Mouse (Mus musculus) frontal cortex, adult (tissue): ENCODE data around the gene Scnn1a.

Experiments used
- ATAC-seq: cut with Nextera tagmentation; 2 replicates; pipeline ENCODE4 v1.9.2; 2017; ENCODE audit warnings: mild to moderate bottlenecking, moderate library complexity, mixed read lengths; ENCODE audit not compliant: low TSS enrichment

Gene Scnn1a

DNA sequence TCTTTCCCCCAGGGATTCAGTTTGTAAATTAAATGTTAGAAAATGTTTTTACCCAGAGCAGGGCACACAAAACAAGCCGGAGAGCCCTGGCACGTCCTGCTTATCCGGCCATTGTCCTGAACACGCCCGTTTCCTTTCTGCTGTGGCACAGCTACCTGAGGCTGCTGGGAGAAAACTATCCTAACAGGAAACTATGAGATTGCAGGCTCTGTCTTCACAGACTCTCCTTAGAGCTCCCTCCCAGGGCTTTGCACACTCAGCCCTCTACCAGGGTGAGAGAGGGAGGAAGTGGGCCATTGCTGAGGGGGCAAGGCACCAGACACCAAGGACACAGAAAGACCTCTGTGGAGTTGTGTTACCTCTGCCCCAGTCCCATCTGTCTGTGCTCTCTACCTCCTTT, 19.8 kb downstream of the Scnn1a start:
- no peak for ATAC-seq

DNA sequence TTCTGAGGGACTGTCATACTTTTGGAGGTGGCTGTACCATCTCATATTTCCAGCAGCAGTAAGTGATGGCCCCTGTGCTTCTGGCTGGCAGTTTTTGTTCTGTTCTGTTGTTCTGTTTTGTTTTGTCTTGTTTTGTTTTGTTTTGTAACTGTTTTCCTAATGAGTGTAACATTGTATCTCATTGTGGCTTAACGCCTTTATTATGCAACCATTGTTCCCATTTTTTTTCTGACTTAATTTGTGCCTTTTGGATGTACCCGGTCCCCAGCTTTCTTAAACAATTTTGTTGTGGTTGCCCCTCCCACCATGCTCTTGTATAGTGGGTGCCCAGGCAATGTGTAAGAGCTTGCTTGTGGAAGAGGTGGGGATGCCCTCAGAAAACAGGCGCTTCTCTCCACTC, 21.7 kb downstream of the Scnn1a start:
- ATAC-seq: no peak

DNA sequence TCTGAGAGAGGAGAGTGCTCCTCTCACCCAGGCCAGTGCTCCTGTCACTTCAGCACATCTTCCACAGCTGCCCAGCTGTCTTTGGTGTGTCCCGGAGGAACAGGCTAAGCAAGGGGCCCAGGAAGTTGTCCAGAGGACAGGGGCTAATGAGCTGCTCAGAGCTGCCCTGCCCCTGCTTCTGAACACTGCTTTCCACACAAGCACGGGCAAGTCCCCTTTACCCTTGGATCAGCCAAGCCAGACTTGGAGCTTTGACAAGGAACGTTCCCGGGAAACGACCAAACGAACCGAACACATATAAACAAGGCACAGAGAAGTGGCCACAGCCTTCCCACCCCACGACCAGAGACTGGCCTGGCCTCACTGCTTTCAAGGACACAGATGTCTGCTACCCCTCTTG, 23.6 kb downstream of the Scnn1a start:
- no peak for ATAC-seq

DNA sequence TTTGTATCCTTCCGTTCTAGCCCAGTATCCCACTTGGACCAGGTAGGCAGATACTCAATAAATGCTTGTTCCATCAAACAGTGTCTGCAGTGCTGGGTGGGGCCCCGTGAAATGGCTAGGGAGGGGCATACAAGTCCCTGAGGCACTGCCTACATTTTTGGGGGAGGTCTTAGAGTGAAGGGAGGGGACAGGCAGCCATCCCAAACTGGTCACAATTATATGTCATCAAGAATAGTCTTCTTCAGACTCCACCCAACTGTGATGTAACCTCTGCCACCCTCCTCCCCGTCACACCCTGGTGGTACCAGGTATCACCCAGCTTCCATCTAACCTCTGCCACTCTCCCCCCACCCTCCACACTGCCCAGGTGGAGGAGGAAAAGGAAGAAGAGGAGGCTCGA, 24.4 kb downstream of the Scnn1a start:
- no peak for ATAC-seq

DNA sequence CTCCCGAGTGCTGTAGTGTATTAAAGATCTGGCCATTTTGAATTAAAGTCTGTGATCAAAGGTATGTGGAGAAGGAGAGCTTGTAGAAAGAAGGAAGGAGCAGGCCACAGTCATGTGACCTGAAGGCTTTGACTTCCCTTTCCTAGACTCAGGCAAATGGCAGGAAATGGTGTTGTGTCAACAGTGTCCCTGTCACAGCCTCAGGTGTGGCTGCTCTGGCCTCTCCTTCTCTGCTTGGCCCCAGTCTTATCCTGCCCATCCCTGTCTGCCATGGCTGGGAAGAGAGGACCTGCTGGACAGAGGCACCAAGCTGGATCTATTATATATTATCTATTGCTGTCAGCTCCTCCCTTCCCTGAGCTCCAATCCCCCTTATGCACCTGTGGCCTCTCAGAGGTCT, 25.2 kb downstream of the Scnn1a start:
- ATAC-seq: no peak

DNA sequence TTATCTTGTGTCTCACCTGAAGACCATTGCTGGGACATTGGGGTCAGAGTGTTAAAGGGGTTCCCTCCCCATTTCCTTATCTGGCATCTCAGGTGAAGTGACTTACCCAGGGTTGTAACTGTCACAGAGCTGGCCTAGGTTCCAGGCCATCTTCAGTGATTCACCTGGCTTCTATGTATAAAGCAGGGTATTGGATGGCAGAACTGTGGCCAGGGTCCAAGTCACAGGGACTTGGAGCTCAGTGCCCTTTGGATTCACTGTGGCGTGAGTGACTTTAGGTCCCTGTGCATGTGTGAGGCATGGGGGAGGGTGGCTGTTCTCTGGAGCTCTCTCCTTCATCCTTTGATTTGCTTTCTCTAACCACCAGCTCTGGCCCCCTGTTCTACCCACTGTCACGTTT, 25.6 kb downstream of the Scnn1a start:
- no peak for ATAC-seq

DNA sequence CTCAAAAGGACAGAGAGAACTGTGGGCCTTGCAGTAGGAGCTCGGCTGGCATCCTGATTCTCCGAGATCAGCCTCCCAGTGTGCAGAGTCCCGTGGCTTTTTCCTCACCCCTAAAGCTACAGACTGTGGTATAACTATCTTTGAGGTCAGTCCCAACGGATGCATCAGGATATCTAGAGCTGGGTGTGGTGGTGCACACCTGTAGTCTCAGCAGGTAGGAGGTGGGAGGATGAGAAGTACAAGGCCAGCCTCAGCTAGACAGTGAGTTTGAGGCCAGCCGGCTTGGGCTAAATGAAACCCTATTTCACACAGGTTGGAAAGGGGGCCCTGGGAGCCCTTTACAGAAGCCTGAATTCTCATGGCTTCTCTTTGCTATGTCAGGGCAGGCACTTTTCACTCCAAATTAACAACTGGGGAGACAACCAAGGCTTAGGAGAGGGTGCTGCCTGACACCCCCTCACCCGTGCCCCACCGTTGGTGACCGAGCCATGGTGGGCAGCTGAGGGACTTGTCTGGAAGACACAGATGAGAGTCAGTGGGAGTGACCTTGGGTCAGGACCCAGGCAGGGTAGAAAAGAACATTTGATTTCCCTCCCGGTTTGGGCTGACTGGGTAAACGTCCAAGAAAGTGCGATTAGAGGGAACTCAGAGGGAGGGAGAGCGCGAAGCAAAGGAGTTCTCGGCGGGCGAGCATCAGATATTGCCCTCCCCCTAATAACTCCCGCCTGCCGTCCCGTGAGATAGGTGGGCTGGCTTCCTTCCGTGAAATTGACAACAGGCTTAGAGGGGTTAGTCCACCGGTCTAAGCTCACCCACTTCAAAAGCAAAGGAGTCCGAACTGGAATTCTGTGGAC, 28.5 kb downstream of the Scnn1a start, which contains the start of gene Tnfrsf1a:
Gene Tnfrsf1a, plus strand, starts transcription at position 642 of the 854 bp plus-strand sequence.
- ATAC-seq: no peak

DNA sequence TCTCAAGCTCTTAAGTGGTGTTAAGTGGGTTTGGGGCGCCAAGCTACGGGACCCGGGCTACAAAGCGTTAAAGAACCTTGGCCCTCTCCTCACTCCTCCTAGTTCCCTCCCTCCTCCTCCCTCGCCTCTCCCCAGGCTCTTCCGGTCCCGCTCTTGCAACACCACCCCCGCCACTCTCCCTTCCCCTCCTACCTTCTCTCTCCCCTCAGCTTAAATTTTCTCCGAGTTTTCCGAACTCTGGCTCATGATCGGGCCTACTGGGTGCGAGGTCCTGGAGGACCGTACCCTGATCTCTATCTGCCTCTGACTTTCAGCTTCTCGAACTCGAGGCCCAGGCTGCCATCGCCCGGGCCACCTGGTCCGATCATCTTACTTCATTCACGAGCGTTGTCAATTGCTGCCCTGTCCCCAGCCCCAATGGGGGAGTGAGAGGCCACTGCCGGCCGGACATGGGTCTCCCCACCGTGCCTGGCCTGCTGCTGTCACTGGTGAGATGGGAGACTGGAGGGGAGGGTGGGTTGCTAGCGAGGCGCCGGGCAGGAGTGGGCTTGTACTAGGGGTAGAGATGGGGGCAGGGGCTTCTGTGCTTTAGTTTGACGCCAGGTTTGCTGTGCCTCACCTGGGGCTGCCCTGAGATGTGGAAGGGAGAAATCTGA, 29.2 kb downstream of the Scnn1a start:
- peak; percentile 48; the same call in 1 of the 2 replicates for ATAC-seq

DNA sequence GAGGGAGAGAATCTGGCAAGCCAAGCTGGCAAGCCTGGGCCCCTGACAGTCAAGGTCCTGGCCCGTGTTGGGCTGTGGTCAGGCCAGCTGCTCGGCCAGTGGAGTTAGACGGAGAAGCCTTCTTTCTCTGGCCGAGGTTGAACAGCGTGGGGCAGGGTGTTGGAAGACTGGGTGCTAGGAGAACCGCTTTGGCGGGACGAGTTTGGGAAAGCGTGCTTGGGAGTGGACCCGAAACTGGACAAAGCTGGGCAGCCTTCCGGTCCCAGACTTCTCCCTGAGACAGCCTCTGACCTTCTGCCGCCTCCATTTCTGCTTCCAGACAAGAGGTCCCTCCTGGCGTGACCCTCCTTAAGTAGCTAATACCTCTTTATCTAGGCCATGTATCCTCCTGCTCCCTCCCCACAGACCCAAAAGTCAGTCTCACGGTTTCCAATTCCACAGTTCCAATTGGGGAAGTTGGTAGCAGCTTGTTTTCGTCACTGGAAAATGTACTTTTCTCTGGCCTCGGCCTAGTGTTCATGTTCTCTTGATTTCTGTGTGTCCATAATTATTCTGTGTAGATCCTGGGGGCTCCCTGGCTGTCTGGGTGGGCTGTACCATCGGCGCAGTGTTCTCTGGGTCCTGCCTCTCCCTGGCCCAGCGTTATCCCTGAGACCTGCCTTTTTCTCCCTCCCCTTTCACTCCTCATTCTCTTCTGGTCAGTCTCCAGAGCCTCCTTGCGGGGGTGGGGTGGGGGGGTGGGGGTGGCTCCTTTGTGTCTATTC, 30.0 kb downstream of the Scnn1a start:
- no peak for ATAC-seq

DNA sequence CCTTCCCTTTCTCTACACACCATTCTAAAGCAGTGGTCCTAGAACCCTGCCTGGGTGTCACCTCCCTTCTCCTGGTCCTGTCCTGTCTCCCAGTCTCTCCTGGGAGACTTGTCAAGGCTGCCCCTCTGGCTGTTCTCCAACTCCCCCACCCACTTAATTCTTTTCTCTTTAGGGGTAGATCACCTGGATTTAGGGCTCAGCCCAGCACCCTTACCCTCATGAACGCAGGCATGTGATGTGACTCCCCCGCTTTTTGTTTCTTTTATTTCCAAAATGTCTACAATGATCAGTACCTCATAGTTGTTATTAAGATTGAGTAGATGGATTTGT, 30.5 kb downstream of the Scnn1a start:
- no peak for ATAC-seq

DNA sequence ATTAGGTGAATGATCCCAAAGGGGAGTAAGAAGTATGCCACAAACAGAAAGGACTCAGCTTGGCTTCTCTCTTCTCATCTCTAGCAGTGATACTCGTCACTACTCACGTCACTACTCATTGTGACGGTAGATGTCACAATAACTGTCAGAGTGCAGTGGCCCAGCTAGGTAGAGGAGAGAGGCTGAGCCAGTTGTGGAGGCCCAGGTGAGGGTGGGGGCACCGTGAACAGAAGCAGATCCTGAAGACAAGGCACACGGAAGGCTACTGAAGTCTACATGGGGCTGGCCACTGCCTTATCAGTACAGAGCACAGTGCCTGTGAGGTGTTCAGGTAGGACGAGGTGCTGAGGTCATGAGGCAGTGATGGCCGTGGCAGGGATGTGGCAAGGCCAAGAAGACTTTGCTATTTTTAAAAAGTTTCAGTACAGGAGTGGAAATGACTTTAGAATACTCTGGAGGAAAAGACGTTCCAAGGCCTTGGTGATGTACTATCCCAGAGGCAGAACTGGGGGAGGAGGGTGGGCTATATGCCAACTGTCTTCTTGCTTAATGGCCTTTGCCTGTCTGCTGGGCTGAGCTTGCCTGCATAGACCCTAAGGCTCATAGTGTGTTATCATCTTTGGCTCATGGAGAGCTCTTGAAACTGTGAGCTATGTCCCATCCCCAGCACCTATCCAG, 31.0 kb downstream of the Scnn1a start:
- ATAC-seq: no peak

DNA sequence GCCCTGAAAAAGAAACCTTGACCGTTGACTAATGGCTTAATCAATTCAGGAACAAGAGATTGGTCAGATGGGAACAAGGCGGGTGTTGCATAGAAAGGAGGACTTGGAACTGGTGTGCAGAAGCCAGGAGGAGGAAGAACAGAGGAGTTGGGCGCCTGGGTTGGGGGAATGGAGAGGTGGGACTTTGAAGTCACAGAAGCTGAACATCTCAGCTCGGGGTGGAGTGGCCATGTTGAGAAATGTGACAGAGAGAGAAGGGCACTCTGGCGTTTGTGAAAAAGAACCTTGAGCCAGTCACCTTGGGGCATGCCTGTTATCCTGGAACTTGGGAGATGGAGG, 31.6 kb downstream of the Scnn1a start:
- no peak for ATAC-seq

DNA sequence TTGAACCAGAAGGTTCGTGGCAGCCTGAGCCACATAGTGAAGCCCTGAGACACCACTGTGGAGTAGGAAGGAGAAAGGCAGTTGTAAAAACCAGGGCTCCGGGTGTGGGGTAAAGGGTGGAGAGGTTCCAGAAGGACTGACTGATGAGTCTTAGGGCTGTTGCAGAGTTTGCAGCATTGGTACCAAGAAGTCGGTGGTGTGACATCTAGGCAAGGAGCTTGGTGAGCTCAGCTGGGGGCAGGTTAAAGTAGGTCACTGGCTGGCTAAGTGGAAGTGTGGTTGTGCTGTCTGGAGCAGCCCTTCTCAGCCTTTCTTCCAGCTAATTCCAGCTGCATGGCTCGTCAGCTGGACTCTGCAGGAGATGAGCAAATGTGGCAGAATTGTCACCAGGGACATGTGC, 32.4 kb downstream of the Scnn1a start:
- no peak for ATAC-seq

DNA sequence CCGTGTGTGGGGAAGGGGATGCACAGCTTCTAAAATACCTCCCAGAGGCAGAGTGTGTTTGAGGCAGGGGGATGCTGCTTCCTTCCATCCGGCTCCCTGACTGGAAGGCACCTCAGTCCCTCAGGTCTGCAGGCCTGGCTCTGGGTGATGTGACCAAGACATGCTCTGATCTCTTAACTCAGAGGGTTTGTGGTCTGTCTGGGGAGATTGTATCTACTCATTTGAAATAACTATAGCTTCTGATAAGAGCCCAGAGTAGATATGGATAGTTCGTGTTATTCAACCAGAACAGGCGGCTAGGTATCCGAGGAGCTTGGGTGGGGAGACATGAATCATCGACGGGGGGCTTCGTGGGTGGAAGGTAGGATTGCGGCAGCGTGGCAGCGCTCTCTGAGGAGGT, 32.8 kb downstream of the Scnn1a start:
- ATAC-seq: no peak

DNA sequence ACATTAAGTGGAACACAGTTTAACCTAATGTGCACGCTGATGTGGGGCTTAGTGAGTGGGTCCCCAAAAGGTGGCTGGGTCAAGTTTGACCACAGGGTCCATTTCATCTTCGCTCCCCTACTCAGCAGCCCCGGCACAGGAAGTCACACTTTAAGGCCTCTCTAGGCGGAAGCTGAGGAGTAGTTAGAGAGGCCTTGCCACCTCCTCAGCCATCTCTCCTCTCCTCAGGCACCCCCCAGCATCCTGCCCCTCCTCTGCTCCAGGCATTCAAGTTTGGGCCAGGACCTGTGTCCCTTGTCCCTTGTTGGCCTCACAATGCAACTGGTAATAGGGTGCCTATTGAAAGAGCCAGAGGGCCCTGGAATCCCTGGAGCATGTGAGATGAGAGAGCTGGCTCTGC, 33.2 kb downstream of the Scnn1a start:
- no peak for ATAC-seq

DNA sequence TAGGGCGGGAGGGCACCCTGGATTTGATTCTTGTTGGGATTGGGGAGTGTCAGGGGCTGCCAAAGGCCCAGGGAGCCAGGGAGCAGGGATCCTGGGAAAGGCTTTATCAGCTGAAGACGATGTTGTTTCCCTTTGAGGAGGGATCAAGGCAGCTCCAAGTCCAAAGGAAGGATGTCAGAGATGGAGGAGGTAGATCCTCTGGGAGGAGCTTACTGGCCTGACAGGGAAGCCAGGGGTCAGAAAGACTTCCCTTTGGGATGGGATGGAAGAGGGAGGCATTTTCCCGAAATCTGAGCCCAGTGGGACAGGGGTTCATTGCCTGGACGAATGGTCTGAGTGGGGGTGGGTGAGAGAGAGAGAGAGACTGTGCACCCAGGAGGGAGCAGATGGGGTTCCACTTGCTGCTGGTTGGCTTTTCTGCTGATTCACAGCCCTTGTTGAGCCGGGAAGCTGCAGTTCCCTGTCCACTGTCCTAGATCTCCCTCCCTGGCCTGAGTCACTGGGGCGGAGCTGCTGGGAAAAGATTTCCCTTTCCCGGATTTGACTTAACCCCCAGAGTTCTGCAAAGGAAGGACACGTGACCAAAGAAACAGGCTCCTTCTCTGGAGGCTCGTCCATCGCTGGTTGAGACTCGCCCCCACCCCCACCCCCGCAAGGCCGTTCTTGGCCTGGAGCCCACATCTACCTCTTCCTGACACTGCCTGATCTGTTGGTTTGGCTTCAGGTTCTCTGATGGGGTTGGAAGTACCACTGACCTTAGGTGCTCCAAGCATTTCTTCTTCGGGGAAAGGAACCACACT, 34.1 kb downstream of the Scnn1a start:
- ATAC-seq: peak; percentile 79

DNA sequence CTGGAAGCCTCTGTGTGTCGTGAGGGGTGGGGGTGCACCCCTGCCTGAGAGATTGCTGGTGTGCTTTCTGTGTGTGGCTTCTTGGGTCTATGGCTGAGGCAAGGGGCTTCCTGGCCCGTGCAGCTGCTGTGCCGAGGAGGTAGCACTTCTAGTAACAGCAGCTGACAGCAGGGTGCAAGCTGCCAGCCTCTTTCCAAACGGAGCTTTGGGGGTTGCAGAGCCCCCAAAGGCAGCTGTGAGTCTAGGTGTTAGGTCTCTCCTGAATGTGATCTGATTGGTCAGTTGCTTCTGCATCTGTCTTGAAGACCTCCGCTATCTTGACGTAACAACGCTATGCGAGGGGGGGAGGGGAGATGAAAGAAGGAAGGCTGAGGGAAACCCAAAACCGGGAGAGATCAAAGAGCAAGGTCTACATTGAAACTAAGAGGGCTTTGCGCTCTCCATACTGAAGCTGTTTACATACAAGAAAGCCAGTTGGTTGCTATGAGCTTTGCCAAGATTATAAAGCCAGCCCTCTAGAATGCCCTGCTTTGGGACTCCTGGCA, 34.8 kb downstream of the Scnn1a start:
- 0 out of 2 replicates have a peak, but pooled peaks have one; percentile 2 for ATAC-seq

DNA sequence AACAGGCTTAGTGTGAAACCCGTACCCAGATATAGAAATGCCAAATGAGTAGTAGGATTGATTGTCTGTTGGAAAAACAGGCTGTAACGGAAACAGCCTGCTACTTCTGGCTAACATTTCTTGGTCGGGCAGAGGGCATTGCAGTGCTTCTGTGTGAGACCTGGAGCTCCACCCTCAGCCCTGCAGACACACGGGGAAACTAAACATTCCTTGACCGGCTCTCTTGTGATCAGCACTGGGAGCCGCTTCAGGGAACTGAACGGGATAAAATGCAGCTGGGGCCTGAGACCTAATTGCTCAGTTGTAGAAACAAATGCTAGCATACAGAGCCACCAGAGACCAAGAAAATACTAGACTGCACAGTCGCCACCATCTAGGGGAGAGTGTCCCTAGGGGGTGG, 35.8 kb downstream of the Scnn1a start:
- no peak for ATAC-seq

DNA sequence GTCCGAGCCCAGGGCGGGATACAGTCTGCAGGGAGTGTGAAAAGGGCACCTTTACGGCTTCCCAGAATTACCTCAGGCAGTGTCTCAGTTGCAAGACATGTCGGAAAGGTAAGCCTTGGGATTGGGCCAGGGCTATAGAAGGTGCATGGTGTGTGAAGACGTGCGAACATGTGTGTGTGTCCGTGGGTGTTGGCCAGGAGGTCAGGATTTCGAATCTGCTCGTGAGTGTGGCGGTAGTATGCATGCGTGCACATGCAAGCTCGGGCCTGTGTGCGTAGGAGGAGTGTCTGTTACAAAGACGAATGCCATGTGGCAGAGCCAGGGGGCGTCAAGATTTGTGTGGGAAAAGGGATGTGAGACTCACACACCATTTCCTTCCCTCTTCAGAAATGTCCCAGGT, 36.9 kb downstream of the Scnn1a start:
- no peak for ATAC-seq

DNA sequence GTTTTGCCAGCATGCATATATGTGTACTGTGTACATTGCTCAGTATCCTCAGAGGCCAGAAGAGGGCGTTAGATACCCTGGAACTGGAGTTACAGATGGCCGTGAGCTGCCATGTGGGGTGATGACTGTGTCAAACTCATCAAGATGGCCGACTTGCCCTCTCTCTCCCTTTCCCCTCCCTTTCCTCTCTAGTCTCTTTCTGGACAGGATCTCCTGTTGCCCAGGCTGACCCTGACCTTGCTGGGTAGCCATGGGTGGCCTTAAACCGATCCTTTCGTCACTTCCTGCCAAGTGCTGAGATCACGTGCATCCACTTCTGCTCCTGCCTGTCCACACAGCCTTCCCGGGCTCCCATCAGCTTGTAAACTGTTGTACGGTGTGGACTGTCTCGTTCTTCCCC, 39.5 kb downstream of the Scnn1a start:
- no peak for ATAC-seq

DNA sequence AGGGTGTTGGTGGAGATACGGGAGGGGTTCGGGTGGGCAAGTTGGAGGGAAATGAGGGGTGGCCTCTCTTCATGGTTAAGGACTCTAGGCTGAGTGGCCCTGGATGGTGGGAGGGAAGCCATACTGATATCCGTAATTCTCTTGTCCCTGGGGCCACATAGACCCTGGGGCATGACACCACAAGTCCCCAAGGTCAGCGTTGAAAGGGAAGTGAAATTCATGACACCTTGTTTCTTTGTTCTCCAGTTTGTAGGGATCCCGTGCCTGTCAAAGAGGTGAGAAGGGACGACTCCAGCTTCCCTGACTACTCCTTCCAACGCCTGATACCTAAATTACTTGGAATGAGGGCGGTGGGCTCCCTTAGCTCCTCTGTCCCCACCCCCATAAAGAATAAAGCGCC, 40.4 kb downstream of the Scnn1a start:
- no peak for ATAC-seq
